Comparison of ENCODE assay signal across 7 mouse cellular contexts in the genomic region with DNA sequence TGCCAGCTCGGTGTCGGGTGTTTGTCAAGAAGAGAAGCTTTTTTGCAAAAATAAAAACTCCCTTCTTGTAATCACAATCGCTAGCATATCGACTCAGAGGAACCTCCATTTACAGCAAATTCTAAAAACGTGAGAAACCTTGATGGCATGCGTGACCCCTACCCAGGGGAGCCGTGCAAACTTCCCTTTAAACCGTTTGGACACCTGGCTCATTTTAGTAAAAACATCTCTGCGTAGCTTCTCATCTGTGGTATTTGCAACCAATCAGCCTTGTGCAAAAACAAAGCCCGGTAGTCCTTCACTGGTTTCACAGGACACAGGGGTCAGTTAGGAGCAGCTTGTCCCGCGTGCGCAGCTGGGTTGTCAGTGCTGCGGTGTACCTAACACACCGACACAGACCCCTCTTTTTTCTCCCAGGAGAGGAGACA. TPM values are rescaled to one million over a fixed set of nuclear protein-coding genes. Genes with fewer than 3 reads are reported as not detected.
DNase-seq lines count a peak whose midpoint lies in the region; ATAC-seq and TF ChIP-seq lines count a peak whose summit lies in the region.

No protein-coding gene starts in this region.

- ATAC-seq in G1E (ENCODE audit: extremely low read depth, insufficient number of reproducible peaks, low FRiP score, poor library complexity, severe bottlenecking) = no peak
- ATAC-seq in forebrain, postnatal 0 days = no peak
- ATAC-seq in kidney, postnatal 0 days (replicated peaks; ENCODE audit: low FRiP score, low read depth) = no peak
- no peak for ATAC-seq in midbrain, embryonic 15.5 days (replicated peaks)

- peaks cover 13% of the 10 kb centered on the region for H3K27me3 ChIP-seq in G1E (ENCODE audit: insufficient read depth, low read length)
- H3K27me3 ChIP-seq in forebrain, postnatal 0 days (ENCODE audit: insufficient read depth, low read length) = peaks cover 15% of the 10 kb centered on the region
- H3K27me3 ChIP-seq in kidney, postnatal 0 days (ENCODE audit: insufficient read depth, low read length) = no peaks in the 10 kb centered on the region
- H3K27me3 ChIP-seq in midbrain, embryonic 15.5 days (replicated peaks) = peaks cover 39% of the 10 kb centered on the region

- no peaks in the 10 kb centered on the region for H3K9me3 ChIP-seq in G1E (replicated peaks)
- H3K9me3 ChIP-seq in forebrain, postnatal 0 days (ENCODE audit: low read length) = no peaks in the 10 kb centered on the region
- H3K9me3 ChIP-seq in kidney, postnatal 0 days (replicated peaks; ENCODE audit: low read length) = no peaks in the 10 kb centered on the region
- H3K9me3 ChIP-seq in midbrain, embryonic 15.5 days = no peaks in the 10 kb centered on the region

- H3K36me3 ChIP-seq in G1E (replicated peaks) = no peaks in the 10 kb centered on the region
- no peaks in the 10 kb centered on the region for H3K36me3 ChIP-seq in forebrain, postnatal 0 days (ENCODE audit: insufficient read depth)
- no peaks in the 10 kb centered on the region for H3K36me3 ChIP-seq in kidney, postnatal 0 days (ENCODE audit: insufficient read depth, low read length)
- no peaks in the 10 kb centered on the region for H3K36me3 ChIP-seq in midbrain, embryonic 15.5 days (replicated peaks)

- H3K27ac ChIP-seq in forebrain, postnatal 0 days (ENCODE audit: low read depth, low read length) = no peak overlapping the region
- no peak overlapping the region for H3K27ac ChIP-seq in kidney, postnatal 0 days
- no peak overlapping the region for H3K27ac ChIP-seq in midbrain, embryonic 15.5 days

- peak overlapping the region; percentile 98 for H3K4me2 ChIP-seq in forebrain, postnatal 0 days (ENCODE audit: low read depth)
- H3K4me2 ChIP-seq in kidney, postnatal 0 days (ENCODE audit: low read length) = peak overlapping the region; percentile 98
- peak overlapping the region; percentile 99 for H3K4me2 ChIP-seq in midbrain, embryonic 15.5 days

- peak overlapping the region; percentile 71; the same call in 1 of the 2 replicates for H3K4me3 ChIP-seq in G1E (ENCODE audit: low read depth, low read length)
- H3K4me3 ChIP-seq in forebrain, postnatal 0 days (ENCODE audit: low read depth, low read length) = peak overlapping the region; percentile 51
- H3K4me3 ChIP-seq in kidney, postnatal 0 days (replicated peaks; ENCODE audit: low read depth, low read length) = peak overlapping the region; percentile 52
- peak overlapping the region; percentile 52 for H3K4me3 ChIP-seq in midbrain, embryonic 15.5 days

- H3K4me1 ChIP-seq in G1E (ENCODE audit: insufficient read depth, low read depth, low read length) = peaks cover 34% of the 10 kb centered on the region
- H3K4me1 ChIP-seq in forebrain, postnatal 0 days (ENCODE audit: insufficient read depth) = 0 out of 2 replicates have a peak, but pooled peaks cover 5% of the 10 kb centered on the region
- peaks cover 4% of the 10 kb centered on the region; the same call in 1 of the 2 replicates for H3K4me1 ChIP-seq in kidney, postnatal 0 days (replicated peaks; ENCODE audit: insufficient read depth, low read length)
- H3K4me1 ChIP-seq in midbrain, embryonic 15.5 days = peaks cover 20% of the 10 kb centered on the region

- peak overlapping the region; percentile 48; the same call in 1 of the 2 replicates for H3K9ac ChIP-seq in forebrain, postnatal 0 days
- H3K9ac ChIP-seq in kidney, postnatal 0 days (ENCODE audit: low read depth, low read length) = peak overlapping the region; percentile 69; the same call in 1 of the 2 replicates
- H3K9ac ChIP-seq in midbrain, embryonic 15.5 days = peak overlapping the region; percentile 51; the same call in 1 of the 2 replicates

- 2% methylated on average over 15 of the region's 15 CpGs for WGBS in forebrain, postnatal 0 days
- WGBS in kidney, postnatal 0 days = 3% methylated on average over 15 of the region's 15 CpGs
- WGBS in midbrain, embryonic 15.5 days = 1% methylated on average over 15 of the region's 15 CpGs

- no peak for TF ChIP-seq CTCF in G1E (IDR thresholded peaks at IDR 0.05; ENCODE audit: low read depth, low read length)
- no peak for TF ChIP-seq CTCF in forebrain, postnatal 0 days (IDR thresholded peaks at IDR 0.05; ENCODE audit: low read depth)
- TF ChIP-seq CTCF in kidney, postnatal 0 days (IDR thresholded peaks at IDR 0.05; ENCODE audit: low read depth) = no peak

- DNase-seq in B cell, adult 2 months = peak; percentile 62
- peak; percentile 15 for DNase-seq in G1E (ENCODE audit: low spot score)
- no peak for DNase-seq in forebrain, postnatal 0 days
- DNase-seq in kidney, postnatal 0 days (ENCODE audit: low spot score) = no peak
- DNase-seq in left cerebral cortex, adult 8-10 months (ENCODE audit: low spot score in 2 of 2) = no peak
- DNase-seq in frontal cortex, postnatal 14 days (ENCODE audit: low spot score in 2 of 2) = no peak

RNA-seq across cellular contexts. Expression of a gene that starts 1.5 kb away (rescaled TPM):
- total RNA-seq in G1E (2014; fragmentation: Nextera tagmentation) (19.5 and 20.1 TPM in 2 replicates), G1E (2017) (6.2 and 7.4 TPM in 2 replicates)
- polyA plus RNA-seq in G1E (2012) = 11.5 and 12.8 TPM in 2 replicates
- 2.4 and 4.2 TPM in 2 replicates for total RNA-seq in forebrain, postnatal 0 days (2014; rRNA removed)
- 2.6 and 2.7 TPM in 2 replicates for polyA plus RNA-seq in forebrain, postnatal 0 days (2015; fragmentation: Nextera tagmentation; extraction: Ambion mirVana)
- polyA plus RNA-seq in kidney, postnatal 0 days (2015; fragmentation: Nextera tagmentation; extraction: Ambion mirVana) = 7.0 and 7.7 TPM in 2 replicates
- 3.3 and 3.7 TPM in 2 replicates for polyA plus RNA-seq in midbrain, embryonic 15.5 days (2015; fragmentation: Nextera tagmentation; extraction: Ambion mirVana)
- total RNA-seq in left cerebral cortex, adult 8-10 months (2022) = 10 to 100 TPM in 2 of 4 experiments, 1 to 10 TPM in 2; 5.6 to 10.1 (median 8.5) TPM

RNA-seq across cellular contexts. Expression of a gene that starts 10.7 kb away (rescaled TPM):
- total RNA-seq in G1E (2014; fragmentation: Nextera tagmentation) = not detected in 2 replicates
- 0.11 TPM in 1 of 2 replicates, not detected in the other for total RNA-seq in G1E (2017)
- 0.01 TPM in 1 of 2 replicates, not detected in the other for polyA plus RNA-seq in G1E (2012)
- total RNA-seq in forebrain, postnatal 0 days (2014; rRNA removed) = 1.3 and 3.5 TPM in 2 replicates
- 0.30 and 0.39 TPM in 2 replicates for polyA plus RNA-seq in forebrain, postnatal 0 days (2015; fragmentation: Nextera tagmentation; extraction: Ambion mirVana)
- 0.61 and 0.75 TPM in 2 replicates for polyA plus RNA-seq in kidney, postnatal 0 days (2015; fragmentation: Nextera tagmentation; extraction: Ambion mirVana)
- 0.37 and 0.45 TPM in 2 replicates for polyA plus RNA-seq in midbrain, embryonic 15.5 days (2015; fragmentation: Nextera tagmentation; extraction: Ambion mirVana)
- 1 to 10 TPM; 5.9 to 8.1 (median 7.3) TPM for total RNA-seq in left cerebral cortex, adult 8-10 months (2022)

RNA-seq across cellular contexts. Expression of a gene that starts 46.3 kb away (rescaled TPM):
- total RNA-seq in G1E (2014; fragmentation: Nextera tagmentation) = 69.0 and 95.0 TPM in 2 replicates
- total RNA-seq in G1E (2017) = 69.1 and 72.0 TPM in 2 replicates
- 118 and 121 TPM in 2 replicates for polyA plus RNA-seq in G1E (2012)
- total RNA-seq in forebrain, postnatal 0 days (2014; rRNA removed) = 119 and 124 TPM in 2 replicates
- 44.7 and 68.0 TPM in 2 replicates for polyA plus RNA-seq in forebrain, postnatal 0 days (2015; fragmentation: Nextera tagmentation; extraction: Ambion mirVana)
- 39.6 and 40.2 TPM in 2 replicates for polyA plus RNA-seq in kidney, postnatal 0 days (2015; fragmentation: Nextera tagmentation; extraction: Ambion mirVana)
- polyA plus RNA-seq in midbrain, embryonic 15.5 days (2015; fragmentation: Nextera tagmentation; extraction: Ambion mirVana) = 95.0 and 100 TPM in 2 replicates
- 10 to 100 TPM; 77.7 to 88.8 (median 82.2) TPM for total RNA-seq in left cerebral cortex, adult 8-10 months (2022)

Comparison
In these comparisons a context has a peak if more than half of its experiments do, and no peak if none do; other contexts are left out.
1. DNase-seq: peak in B cell, adult 2 months (2 of 2) and G1E (single experiment); none in forebrain, postnatal 0 days (single experiment), kidney, postnatal 0 days (single experiment), left cerebral cortex, adult 8-10 months (0 of 2) and frontal cortex, postnatal 14 days (0 of 2).
2. Peak in every context shown above with its lines, with median percentiles within 50 percentile points of each other: H3K4me3 ChIP-seq, H3K4me2 ChIP-seq and H3K9ac ChIP-seq.